ENCODE assay signal across 17 mouse cellular contexts in genomic region chr6:49298286-49298685, GRCm38 (mm10).
"Had no signal": no experiment of that assay in that cellular context is flagged by ENCODE, and none has a peak within 500 bp of the region (broad histone marks: within the 10 kb centered on the region; RNA-seq: fewer than 3 reads in every experiment).

No protein-coding gene starts in this region.

- H3K4me1 ChIP-seq: lung, embryonic 15.5 days; megakaryocyte, embryonic 14.5 days; midbrain, embryonic 13.5 days; midbrain, embryonic 15.5 days; neural tube, embryonic 12.5 days; stomach, embryonic 15.5 days had no signal

- H3K9ac ChIP-seq: lung, embryonic 15.5 days; midbrain, embryonic 13.5 days; midbrain, embryonic 15.5 days; neural tube, embryonic 12.5 days; stomach, embryonic 15.5 days had no signal

- H3K4me3 ChIP-seq: lung, embryonic 15.5 days; megakaryocyte, embryonic 14.5 days; midbrain, embryonic 13.5 days; midbrain, embryonic 15.5 days; neural tube, embryonic 12.5 days; stomach, embryonic 15.5 days had no signal

- H3K27me3 ChIP-seq: lung, embryonic 15.5 days; midbrain, embryonic 13.5 days; midbrain, embryonic 15.5 days; neural tube, embryonic 12.5 days; stomach, embryonic 15.5 days had no signal

- ATAC-seq: lung, postnatal 0 days; midbrain, embryonic 13.5 days; midbrain, embryonic 15.5 days had no signal

- H3K4me2 ChIP-seq: lung, embryonic 15.5 days; midbrain, embryonic 11.5 days; midbrain, embryonic 13.5 days; midbrain, embryonic 15.5 days; neural tube, embryonic 12.5 days; stomach, embryonic 15.5 days had no signal

- H3K27ac ChIP-seq: lung, embryonic 15.5 days; macrophage; midbrain, embryonic 13.5 days; midbrain, embryonic 15.5 days; neural tube, embryonic 12.5 days; stomach, embryonic 15.5 days; stomach, postnatal 0 days had no signal

- H3K9me3 ChIP-seq: lung, embryonic 15.5 days; megakaryocyte, embryonic 14.5 days; midbrain, embryonic 13.5 days; midbrain, embryonic 15.5 days; neural tube, embryonic 12.5 days; stomach, embryonic 15.5 days had no signal

- DNase-seq: lung, adult 2 months; lung, postnatal 14 days; lung, postnatal 36 days; right cerebral cortex, postnatal 14 days; thymus, adult 2 months; thymus, postnatal 25 days; thymus, postnatal 4 days had no signal

- H3K36me3 ChIP-seq: lung, embryonic 15.5 days; midbrain, embryonic 13.5 days; midbrain, embryonic 15.5 days; neural tube, embryonic 12.5 days; stomach, embryonic 15.5 days had no signal
